Mouse (Mus musculus): ENCODE results near the gene Nt5c1a.
"Not testable (repeated sequence)": the region's sequence is repeated elsewhere in the genome, so short reads cannot be mapped to it uniquely, and the experiment has no call there.

Nt5c1a gene

GRCm38 (mm10) chr4:123201186-123202093 lies at the start of gene Nt5c1a:
Nt5c1a (plus strand) TSS chr4:123201504.
- peak in 1 of 2 experiments; percentile 30 for DNase-seq (ENCODE audit: low spot score in 2 of 2)

GRCm38 (mm10) chr4:123152003-123152402 lies 49.3 kb upstream of the Nt5c1a start:
- no peak for DNase-seq (ENCODE audit: low spot score in 2 of 2)

- DNase-seq (ENCODE audit: low spot score in 2 of 2) = no peak
Measured at GRCm38 (mm10) chr4:123152976-123153375, 48.3 kb upstream of the Nt5c1a start.

- DNase-seq (ENCODE audit: low spot score in 2 of 2) = no peak
Measured at GRCm38 (mm10) chr4:123155004-123155403, 46.3 kb upstream of the Nt5c1a start.

DNA sequence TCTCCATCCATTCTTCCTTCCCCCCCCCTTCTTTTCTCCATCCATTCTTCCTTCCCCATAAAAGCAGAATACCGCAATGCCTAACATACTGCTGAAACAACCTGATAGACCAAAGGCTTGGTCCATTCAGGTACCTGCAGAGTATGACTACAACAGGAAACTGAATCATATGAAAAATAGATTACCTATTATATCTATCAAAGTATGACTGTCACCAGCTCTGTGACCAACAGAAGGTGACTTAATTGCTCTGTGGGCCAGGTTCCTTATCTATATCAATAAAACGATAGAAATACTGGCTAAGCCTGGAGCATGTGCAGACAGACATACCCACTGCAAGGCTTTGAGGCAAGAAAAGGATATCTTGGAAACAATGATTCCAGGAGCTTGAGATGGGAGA lies 45.9 kb upstream of the Nt5c1a start:
- DNase-seq (ENCODE audit: low spot score in 2 of 2) = no peak

GRCm38 (mm10) chr4:123155840-123156239 lies 45.5 kb upstream of the Nt5c1a start:
- DNase-seq (ENCODE audit: low spot score in 2 of 2) = no peak

GRCm38 (mm10) chr4:123160571-123160970 lies 40.7 kb upstream of the Nt5c1a start:
- DNase-seq (ENCODE audit: low spot score in 2 of 2) = no peak

DNA sequence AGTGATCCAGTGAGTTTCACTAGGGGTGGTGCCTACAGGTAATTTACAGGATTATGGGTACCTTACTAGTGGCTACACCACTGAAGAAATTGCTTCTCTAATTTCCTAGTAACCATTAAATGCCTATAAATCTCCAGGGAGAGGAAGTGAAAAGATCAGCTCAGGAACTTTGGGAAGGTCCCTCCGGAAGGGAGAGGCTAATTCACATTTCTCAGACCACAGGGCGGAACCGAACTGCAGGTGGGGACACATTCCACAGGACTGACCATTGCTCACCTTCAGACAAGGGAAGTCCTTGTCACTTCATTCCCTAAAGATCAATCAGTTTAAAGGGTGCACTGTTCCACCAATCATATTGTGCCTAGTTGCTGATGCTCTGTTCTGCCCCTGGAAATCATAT lies 40.1 kb upstream of the Nt5c1a start:
- DNase-seq (ENCODE audit: low spot score in 2 of 2) = not testable (repeated sequence)

GRCm38 (mm10) chr4:123162305-123162917 lies 38.9 kb upstream of the Nt5c1a start:
- no peak for DNase-seq (ENCODE audit: low spot score in 2 of 2)

DNA sequence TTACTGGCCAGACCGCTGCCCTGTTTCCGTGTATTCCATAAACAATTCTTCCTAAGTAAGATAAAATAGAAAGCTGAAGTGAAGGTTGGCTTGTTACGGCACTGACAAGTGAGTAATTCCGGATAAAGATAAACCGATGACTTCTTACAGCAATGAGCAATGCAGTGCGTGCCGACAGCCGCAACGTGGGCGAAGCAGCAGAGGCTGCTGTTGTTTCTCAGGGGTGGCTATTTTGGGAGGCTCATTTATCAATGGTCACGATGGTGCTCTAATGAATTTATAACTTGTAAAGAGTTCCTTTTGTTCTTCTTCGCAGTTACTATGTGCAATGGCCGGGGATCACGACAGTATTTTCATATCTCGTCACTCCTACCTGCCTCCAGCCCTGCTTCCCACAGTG lies 37.1 kb upstream of the Nt5c1a start:
- no peak for DNase-seq (ENCODE audit: low spot score in 2 of 2)

GRCm38 (mm10) chr4:123171811-123172210 lies 29.5 kb upstream of the Nt5c1a start:
- no peak for DNase-seq (ENCODE audit: low spot score in 2 of 2)

- peak in 1 of 2 experiments; percentile 3 for DNase-seq (ENCODE audit: low spot score in 2 of 2)
Measured at GRCm38 (mm10) chr4:123182328-123183238, 18.7 kb upstream of the Nt5c1a start, which contains the start of gene Hpcal4. Hpcal4 (plus strand) TSS chr4:123183227.

- peak; percentile 45 to 57 for DNase-seq (ENCODE audit: low spot score in 2 of 2)
Measured at GRCm38 (mm10) chr4:123183239-123184056, 17.9 kb upstream of the Nt5c1a start.

DNA sequence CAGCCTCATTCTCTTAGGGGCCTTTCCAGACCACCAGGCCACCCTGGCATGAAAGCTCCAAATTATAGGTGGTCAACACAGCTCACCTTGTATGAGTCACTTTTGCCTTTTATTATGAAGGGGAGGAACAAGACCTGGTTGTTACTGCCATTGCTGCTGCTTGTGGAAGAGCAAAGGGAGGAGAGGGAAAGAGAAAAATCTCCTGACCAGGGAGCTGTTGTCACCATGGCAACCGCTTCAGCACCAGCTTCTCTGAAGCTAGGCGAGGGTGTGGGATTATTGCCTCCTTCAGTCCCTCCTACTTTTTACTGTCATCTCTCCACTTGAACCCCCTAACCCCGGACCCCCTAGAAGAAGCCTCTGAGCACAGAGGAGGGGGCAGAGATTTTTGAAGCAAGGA lies 16.5 kb upstream of the Nt5c1a start:
- no peak for DNase-seq (ENCODE audit: low spot score in 2 of 2)

GRCm38 (mm10) chr4:123192336-123192735 lies 9.0 kb upstream of the Nt5c1a start:
- no peak for DNase-seq (ENCODE audit: low spot score in 2 of 2)

GRCm38 (mm10) chr4:123193791-123194190 lies 7.5 kb upstream of the Nt5c1a start:
- DNase-seq (ENCODE audit: low spot score in 2 of 2) = no peak

DNA sequence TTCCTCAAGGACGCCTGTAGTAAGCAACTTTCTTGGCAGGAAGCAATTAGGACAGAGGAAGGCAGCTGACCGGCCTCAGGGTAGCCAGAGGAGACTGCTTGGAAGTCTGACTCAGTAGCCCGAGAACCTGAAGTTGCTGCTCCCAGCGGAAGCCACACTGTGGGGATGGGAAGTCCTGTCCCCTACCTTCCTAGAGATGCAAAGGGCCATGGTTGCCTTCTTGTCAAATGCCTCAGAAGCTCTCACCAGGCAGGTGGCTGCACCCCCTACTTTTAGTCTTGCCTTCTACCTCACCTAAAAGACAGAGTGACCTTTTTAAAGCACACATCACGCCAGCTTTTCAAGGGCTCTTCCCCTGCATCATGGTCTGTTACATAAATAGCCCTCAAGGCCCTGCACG lies 4.6 kb upstream of the Nt5c1a start:
- no peak for DNase-seq (ENCODE audit: low spot score in 2 of 2)

DNA sequence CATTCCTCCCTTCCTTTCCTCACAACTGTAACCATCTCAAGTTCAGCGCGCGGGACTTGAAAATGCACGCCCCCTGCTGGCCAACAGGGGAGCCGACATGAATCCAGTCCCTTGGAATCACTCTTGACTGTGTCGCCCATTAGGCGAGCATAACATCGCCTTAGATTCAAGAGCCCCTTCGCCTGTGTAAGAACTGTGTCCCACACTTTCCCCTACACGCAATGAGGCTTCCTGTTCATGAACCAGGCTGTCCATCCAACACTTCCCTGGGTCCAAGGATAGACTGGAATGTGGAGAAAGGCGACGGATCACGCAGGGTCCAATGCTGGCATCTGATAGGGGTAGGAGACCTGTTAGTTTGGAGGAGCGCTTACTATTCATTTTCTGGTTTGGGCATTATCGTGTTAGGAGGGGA lies 526 bp upstream of the Nt5c1a start:
- peak; percentile 60 to 70 for DNase-seq (ENCODE audit: low spot score in 2 of 2)

DNA sequence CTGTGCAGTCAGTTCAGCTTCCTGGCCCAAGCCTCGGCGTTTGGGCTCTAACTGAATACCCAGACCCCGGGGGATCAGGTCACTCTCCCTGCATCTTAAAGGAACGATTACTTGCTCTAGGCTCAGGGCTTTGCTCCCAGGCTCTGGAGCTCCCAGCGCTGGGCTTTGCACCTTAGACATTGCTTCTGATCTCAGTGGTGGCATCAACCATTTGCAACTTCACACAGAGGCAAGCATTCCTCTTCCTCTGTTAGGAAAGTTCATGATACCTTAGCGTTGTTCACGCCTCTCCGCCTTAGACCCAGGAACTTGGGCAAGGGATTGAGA lies 753 bp downstream of the Nt5c1a start:
- DNase-seq (ENCODE audit: low spot score in 2 of 2) = no peak

DNA sequence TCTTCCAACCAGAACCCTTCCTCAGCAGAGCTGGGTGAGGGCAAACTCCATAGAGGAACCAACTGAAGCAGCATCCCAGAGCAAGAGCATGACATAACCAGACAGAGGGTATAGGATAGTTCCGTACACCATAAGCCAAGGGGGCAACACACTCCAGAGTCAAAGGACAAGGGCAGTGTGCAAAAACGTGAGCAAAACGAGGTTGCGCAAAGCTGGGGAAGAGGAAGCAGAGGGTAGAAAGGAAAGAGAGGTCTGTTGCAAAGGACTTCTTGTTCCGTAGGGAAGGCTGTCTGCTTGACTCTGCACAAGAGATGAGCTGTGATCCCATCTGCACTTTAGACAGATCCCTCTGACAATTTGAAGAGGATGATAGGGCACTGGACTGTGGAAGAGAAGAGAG lies 6.0 kb downstream of the Nt5c1a start:
- no peak for DNase-seq (ENCODE audit: low spot score in 2 of 2)

GRCm38 (mm10) chr4:123210996-123211395 lies 9.7 kb downstream of the Nt5c1a start:
- no peak for DNase-seq (ENCODE audit: low spot score in 2 of 2)

Measured in urinary bladder, postnatal 36 days (tissue).